Comparison of ENCODE assay signal across 8 mouse cellular contexts in the genomic region with DNA sequence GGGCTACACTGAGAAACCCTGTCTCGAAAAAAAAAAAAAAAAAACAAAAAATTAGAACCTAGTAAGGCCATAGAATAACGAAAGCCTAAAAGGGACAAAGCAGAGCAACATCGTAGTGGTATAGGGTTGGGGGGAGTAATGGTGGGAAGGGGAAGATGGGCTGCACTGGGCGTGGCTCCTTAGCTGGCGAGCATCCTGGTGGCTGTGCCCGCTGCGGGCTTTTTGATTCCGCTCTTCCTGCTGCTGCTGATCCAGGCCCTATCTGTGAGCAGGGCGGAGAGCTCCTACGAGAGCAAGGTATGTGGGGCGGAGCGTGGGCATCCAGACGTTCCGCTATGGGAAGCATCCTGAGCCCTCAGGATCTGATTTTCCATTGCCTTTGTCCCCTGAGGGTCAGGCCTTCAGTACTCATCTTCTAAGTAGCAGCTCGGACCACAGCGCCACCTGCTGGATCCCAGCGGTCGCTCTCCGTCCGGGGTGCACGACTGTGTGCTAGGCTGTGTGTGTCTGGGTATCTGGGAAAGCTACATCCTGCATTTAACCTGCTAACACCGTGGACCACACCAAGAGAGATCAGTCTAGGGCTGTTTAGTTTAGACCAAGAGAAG. TPM values are rescaled to one million over a fixed set of nuclear protein-coding genes. Genes with fewer than 3 reads are reported as not detected.
DNase-seq lines count a peak whose midpoint lies in the region; ATAC-seq and TF ChIP-seq lines count a peak whose summit lies in the region.

No protein-coding gene starts in this region.

- no peaks in the 10 kb centered on the region for H3K79me2 ChIP-seq in liver, adult 2 months (ENCODE audit: control insufficient read depth, insufficient read depth, low read length)

- peak overlapping the region; percentile 70 for H3K4me2 ChIP-seq in embryonic facial prominence, embryonic 13.5 days
- H3K4me2 ChIP-seq in kidney, embryonic 15.5 days, result peak overlapping the region; percentile 75

- H3K27me3 ChIP-seq in embryonic facial prominence, embryonic 13.5 days, result no peaks in the 10 kb centered on the region
- H3K27me3 ChIP-seq in kidney, embryonic 15.5 days, result peaks cover 13% of the 10 kb centered on the region
- H3K27me3 ChIP-seq in liver, adult 2 months (ENCODE audit: control insufficient read depth, insufficient read depth, low read length), result no peaks in the 10 kb centered on the region
- H3K27me3 ChIP-seq in splenic B cell, adult 2 months (ENCODE audit: control insufficient read depth, insufficient read depth, low read length, poor library complexity, severe bottlenecking), result no peaks in the 10 kb centered on the region

- no peaks in the 10 kb centered on the region for H3K9me3 ChIP-seq in embryonic facial prominence, embryonic 13.5 days
- no peaks in the 10 kb centered on the region for H3K9me3 ChIP-seq in kidney, embryonic 15.5 days (replicated peaks)

- TF ChIP-seq CTCF in liver, adult 2 months (IDR thresholded peaks at IDR 0.05; ENCODE audit: low read depth, low read length), result peak; percentile 98

- no peak overlapping the region for H3K27ac ChIP-seq in embryonic facial prominence, embryonic 13.5 days
- no peak overlapping the region for H3K27ac ChIP-seq in kidney, embryonic 15.5 days
- H3K27ac ChIP-seq in liver, adult 2 months (replicated peaks; ENCODE audit: insufficient read depth, low read depth, low read length), result no peak overlapping the region

- WGBS in embryonic facial prominence, embryonic 13.5 days, result 6% methylated on average over 22 of the region's 22 CpGs
- WGBS in kidney, embryonic 15.5 days, result 8% methylated on average over 22 of the region's 22 CpGs
- WGBS in liver, adult 2 months, result 16% methylated on average over 22 of the region's 22 CpGs

- H3K9ac ChIP-seq in embryonic facial prominence, embryonic 13.5 days, result peak overlapping the region; percentile 68
- H3K9ac ChIP-seq in kidney, embryonic 15.5 days, result no peak overlapping the region
- H3K9ac ChIP-seq in liver, adult 2 months (ENCODE audit: low read depth, low read length), result no peak overlapping the region

- H3K4me1 ChIP-seq in embryonic facial prominence, embryonic 13.5 days, result peaks cover 10% of the 10 kb centered on the region; the same call in 1 of the 2 replicates
- H3K4me1 ChIP-seq in kidney, embryonic 15.5 days, result peaks cover 8% of the 10 kb centered on the region; the same call in 1 of the 2 replicates
- H3K4me1 ChIP-seq in liver, adult 2 months (ENCODE audit: control insufficient read depth, insufficient read depth, low read length), result no peaks in the 10 kb centered on the region

- 0 out of 2 replicates have a peak, but pooled peaks have one; percentile 69 for ATAC-seq in embryonic facial prominence, embryonic 13.5 days (ENCODE audit: insufficient number of reproducible peaks, insufficient read depth, low FRiP score, low TSS enrichment, low read depth)
- peak; percentile 91 for ATAC-seq in kidney, embryonic 15.5 days (replicated peaks; ENCODE audit: low FRiP score)

- no peak for TF ChIP-seq POLR2A in liver, adult 2 months (IDR thresholded peaks at IDR 0.05; ENCODE audit: extremely low read depth, insufficient read depth, low read length)

- H3K4me3 ChIP-seq in embryonic facial prominence, embryonic 13.5 days, result peak overlapping the region; percentile 46
- H3K4me3 ChIP-seq in kidney, embryonic 15.5 days (replicated peaks), result peak overlapping the region; percentile 42
- no peak overlapping the region for H3K4me3 ChIP-seq in liver, adult 2 months (ENCODE audit: insufficient read depth, low read depth, low read length)

- no peaks in the 10 kb centered on the region for H3K36me3 ChIP-seq in embryonic facial prominence, embryonic 13.5 days
- no peaks in the 10 kb centered on the region for H3K36me3 ChIP-seq in kidney, embryonic 15.5 days
- H3K36me3 ChIP-seq in liver, adult 2 months (ENCODE audit: control insufficient read depth, insufficient read depth, low read length), result no peaks in the 10 kb centered on the region
- no peaks in the 10 kb centered on the region for H3K36me3 ChIP-seq in splenic B cell, adult 2 months (ENCODE audit: control insufficient read depth, insufficient read depth, low read length, poor library complexity, severe bottlenecking)

- DNase-seq in 3T3-L1 (ENCODE audit: low read depth, low spot score), result peak; percentile 89
- peak; percentile 85 to 91 for DNase-seq in adrenal gland, postnatal 36 days
- peak; percentile 46 to 66 for DNase-seq in heart, adult 9 months (ENCODE audit: low spot score in 2 of 2)
- DNase-seq in liver, adult 2 months (ENCODE audit: extremely low read depth, low read depth, low spot score), result peak; percentile 29
- peak; percentile 85 for DNase-seq in naive thymus-derived CD4-positive, alpha-beta T cell, adult 2 months (ENCODE audit: low read depth)
- peak; percentile 82 for DNase-seq in splenic B cell, adult 2 months (ENCODE audit: low read depth, low spot score)

RNA-seq across cellular contexts. Expression of a gene that starts 3.5 kb away (rescaled TPM):
- total RNA-seq in adrenal gland, postnatal 36 days (2021), result not detected
- polyA plus RNA-seq in embryonic facial prominence, embryonic 13.5 days (2015; fragmentation: Nextera tagmentation; extraction: Ambion mirVana), result not detected in 2 replicates
- not detected in 2 replicates for polyA plus RNA-seq in kidney, embryonic 15.5 days (2015; fragmentation: Nextera tagmentation; extraction: Ambion mirVana)
- not detected in 2 replicates for total RNA-seq in liver, adult 2 months (2014; rRNA removed)
- not detected in 2 replicates for polyA plus RNA-seq in liver, adult 2 months (2012; rRNA removed)

RNA-seq across cellular contexts. Expression of a gene that starts 11.9 kb away (rescaled TPM):
- total RNA-seq in adrenal gland, postnatal 36 days (2021), result under 1 TPM in 1 of 2 experiments, not detected in 1; 0.36 TPM
- 0.25 and 2.6 TPM in 2 replicates for polyA plus RNA-seq in embryonic facial prominence, embryonic 13.5 days (2015; fragmentation: Nextera tagmentation; extraction: Ambion mirVana)
- polyA plus RNA-seq in kidney, embryonic 15.5 days (2015; fragmentation: Nextera tagmentation; extraction: Ambion mirVana), result 2.1 and 2.2 TPM in 2 replicates
- not detected in 2 replicates for total RNA-seq in liver, adult 2 months (2014; rRNA removed)
- polyA plus RNA-seq in liver, adult 2 months (2012; rRNA removed), result 0.06 TPM in 1 of 2 replicates, not detected in the other

Comparison
In these comparisons a context has a peak if more than half of its experiments do, and no peak if none do; other contexts are left out.
1. DNase-seq: peak in every context shown above with its lines; median percentile 89 in 3T3-L1; 88 in adrenal gland, postnatal 36 days; 85 in naive thymus-derived CD4-positive, alpha-beta T cell, adult 2 months; 82 in splenic B cell, adult 2 months; 56 in heart, adult 9 months; 29 in liver, adult 2 months.